Mouse (Mus musculus) cerebellum, adult 2 months (tissue): Measurements from ENCODE around the gene Clic6. TPM values are rescaled to one million over a fixed set of nuclear protein-coding genes. Genes with fewer than 3 reads are reported as not detected.

Experiments
- DNase-seq, 2 experiments: peaks; one replicate each; pipeline ENCODE4 v3.0.0; 2021
- H3K27ac ChIP-seq: fragments of 200-500 bp; 2 replicates; pipeline ENCODE4 v1.5.1; 2012; ENCODE audit warnings: low read length, control low read depth, inconsistent platforms; ENCODE audit not compliant: insufficient read depth
- H3K27me3 ChIP-seq: fragments of 200-500 bp; 2 replicates; pipeline ENCODE4 v1.6.1; 2012; ENCODE audit warnings: inconsistent platforms, mild to moderate bottlenecking, low read length, moderate library complexity; ENCODE audit not compliant: control insufficient read depth, insufficient read depth
- H3K4me1 ChIP-seq: fragments of 200-500 bp; 2 replicates; pipeline ENCODE4 v1.6.1; 2011; ENCODE audit warnings: low read length; ENCODE audit not compliant: control insufficient read depth, insufficient read depth
- H3K4me3 ChIP-seq: fragments of 200-500 bp; replicated peaks from 2 replicates; pipeline ENCODE3; 2011; ENCODE audit warnings: mild to moderate bottlenecking, low read depth, low read length, control low read depth; ENCODE audit not compliant: insufficient read depth
- CTCF ChIP-seq: fragments of 200-500 bp; IDR thresholded peaks from 2 replicates; pipeline ENCODE4 v1.5.1; 2011; ENCODE audit warnings: low read depth, mild to moderate bottlenecking, control low read depth, low read length, moderate library complexity, borderline replicate concordance; ENCODE audit not compliant: insufficient read depth
- POLR2A ChIP-seq: fragments of 200-500 bp; IDR thresholded peaks from 2 replicates; pipeline ENCODE4 v1.6.1; 2011; ENCODE audit warnings: low read length, control low read depth, borderline replicate concordance; ENCODE audit not compliant: insufficient read depth
- WGBS: fragments of 180-500 bp; shearing (Covaris S2); methylation state at CpG from one replicate; pipeline ENCODE4 v1.1.7; 2018; 5-methylcytosine and 5-hydroxymethylcytosine counted together
- polyA plus RNA-seq: library from polyadenylated mRNA; depleted of rRNA; stranded (reverse); fragments of >200 nt; gene quantifications from 2 replicates; pipeline ENCODE4 v1.2.3, GENCODE M21; 2012

Gene Clic6
- polyA plus RNA-seq, 1 experiment, result 7.9 TPM

GRCm38 (mm10) chr16:92475093-92475860 lies 10.3 kb upstream of the Clic6 start:
- no peak for DNase-seq
- TF ChIP-seq POLR2A, result no peak
- no peak for TF ChIP-seq CTCF
- no peak overlapping the region for H3K4me3 ChIP-seq
- H3K27me3 ChIP-seq, result no peaks in the 10 kb centered on the region
- no peak overlapping the region for H3K27ac ChIP-seq
- WGBS, result 61% methylated on average over 25 of the region's 25 CpGs
- no peaks in the 10 kb centered on the region for H3K4me1 ChIP-seq

DNA sequence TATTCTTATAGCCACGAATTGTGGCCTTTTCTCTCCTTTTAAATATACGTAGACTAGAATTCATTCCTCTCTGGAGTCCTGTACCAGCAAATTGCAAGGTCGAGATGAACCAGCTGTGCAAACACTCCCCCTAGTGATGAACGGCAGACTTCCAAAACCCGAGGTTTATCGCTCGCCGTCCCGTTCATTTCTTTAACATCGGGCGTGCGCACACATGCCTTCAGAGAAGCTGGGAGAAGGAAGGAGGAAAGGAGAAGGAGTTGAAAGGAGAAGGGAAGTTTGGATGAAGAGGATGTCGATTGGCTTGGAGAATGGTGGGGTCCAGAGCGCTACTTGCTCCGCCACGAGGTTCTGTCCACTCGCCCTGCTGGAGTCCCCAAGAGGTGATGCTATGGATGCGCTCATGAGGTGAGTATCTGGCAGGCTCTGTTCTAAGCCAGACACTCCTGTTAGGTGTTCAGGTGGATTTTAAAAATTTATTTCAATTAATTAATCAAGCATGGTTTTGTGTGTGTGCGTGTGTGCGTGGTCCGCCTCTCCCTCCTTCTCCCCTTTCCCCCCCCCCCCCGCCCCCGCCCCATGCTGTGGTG lies 6.9 kb upstream of the Clic6 start:
- Histone ChIP-seq H3K4me3 (no peak overlapping the region), H3K27me3 (no peaks in the 10 kb centered on the region), H3K27ac (no peak overlapping the region), H3K4me1 (no peaks in the 10 kb centered on the region)
- TF ChIP-seq POLR2A (no peak), CTCF (peak; percentile 40; the same call in 1 of the 2 replicates)
- peak; percentile 56 to 68 for DNase-seq
- 16% methylated on average over 23 of the region's 23 CpGs for WGBS

DNA sequence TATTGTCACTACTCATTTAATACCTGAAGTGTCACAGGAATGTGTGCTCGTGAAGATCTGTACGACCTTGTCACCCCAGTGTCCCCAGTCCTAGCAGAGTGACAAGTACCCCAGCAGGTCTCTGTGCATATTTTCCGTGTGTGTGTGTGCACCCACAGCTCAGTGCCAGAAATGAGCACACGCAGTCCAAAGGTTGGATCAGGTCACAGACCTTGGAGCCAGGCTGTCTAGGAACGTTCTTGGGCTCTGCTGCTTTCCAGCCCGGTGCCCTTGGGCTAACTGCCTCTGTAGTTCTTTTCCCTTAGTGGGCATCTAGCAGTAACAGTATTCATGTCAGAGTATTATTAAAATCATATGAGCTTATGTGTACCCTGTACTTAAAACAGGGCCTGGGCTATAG lies 1.6 kb downstream of the Clic6 start:
- no peak for TF ChIP-seq POLR2A
- TF ChIP-seq CTCF, result no peak
- H3K27me3 ChIP-seq, result no peaks in the 10 kb centered on the region
- no peaks in the 10 kb centered on the region for H3K4me1 ChIP-seq
- H3K4me3 ChIP-seq, result no peak overlapping the region
- no peak overlapping the region for H3K27ac ChIP-seq
- no peak for DNase-seq
- 79% methylated on average over 6 of the region's 6 CpGs for WGBS

- Histone ChIP-seq H3K27me3 (no peaks in the 10 kb centered on the region), H3K4me3 (no peak overlapping the region), H3K27ac (no peak overlapping the region), H3K4me1 (no peaks in the 10 kb centered on the region)
- 67% methylated on average over 4 of the region's 4 CpGs for WGBS
- TF ChIP-seq POLR2A (no peak), CTCF (peak; percentile 39; the same call in 1 of the 2 replicates)
- no peak for DNase-seq
Measured at GRCm38 (mm10) chr16:92487489-92487888, 2.0 kb downstream of the Clic6 start.

- Histone ChIP-seq H3K4me1 (no peaks in the 10 kb centered on the region), H3K4me3 (no peak overlapping the region), H3K27ac (no peak overlapping the region), H3K27me3 (no peaks in the 10 kb centered on the region)
- TF ChIP-seq CTCF (no peak), POLR2A (no peak)
- 89% methylated on average over 5 of the region's 5 CpGs for WGBS
- no peak for DNase-seq
Measured at GRCm38 (mm10) chr16:92488456-92488855, 2.9 kb downstream of the Clic6 start.

DNA sequence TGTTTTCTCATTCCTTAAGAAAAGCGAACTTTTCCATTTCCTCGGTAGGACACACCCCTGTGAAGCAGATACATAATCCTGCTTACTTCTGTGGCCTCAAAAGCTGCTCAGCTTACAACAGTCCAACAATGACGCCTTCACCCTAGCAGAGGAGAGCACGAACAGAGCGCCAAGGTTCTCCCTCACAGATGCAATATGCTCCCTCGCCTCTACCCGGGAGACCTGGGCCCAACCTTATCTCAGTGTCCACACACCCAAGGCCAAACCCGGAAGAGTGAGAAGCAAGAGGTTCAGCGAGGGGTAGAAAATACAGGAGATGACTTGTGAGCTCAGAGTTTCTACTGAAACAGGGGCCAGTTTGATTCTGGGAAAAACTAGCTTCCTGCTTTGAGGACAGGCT lies 3.8 kb downstream of the Clic6 start:
- Histone ChIP-seq H3K4me3 (no peak overlapping the region), H3K4me1 (no peaks in the 10 kb centered on the region), H3K27me3 (no peaks in the 10 kb centered on the region), H3K27ac (no peak overlapping the region)
- 83% methylated on average over 9 of the region's 9 CpGs for WGBS
- DNase-seq, result no peak
- TF ChIP-seq CTCF, result no peak
- TF ChIP-seq POLR2A, result no peak

DNA sequence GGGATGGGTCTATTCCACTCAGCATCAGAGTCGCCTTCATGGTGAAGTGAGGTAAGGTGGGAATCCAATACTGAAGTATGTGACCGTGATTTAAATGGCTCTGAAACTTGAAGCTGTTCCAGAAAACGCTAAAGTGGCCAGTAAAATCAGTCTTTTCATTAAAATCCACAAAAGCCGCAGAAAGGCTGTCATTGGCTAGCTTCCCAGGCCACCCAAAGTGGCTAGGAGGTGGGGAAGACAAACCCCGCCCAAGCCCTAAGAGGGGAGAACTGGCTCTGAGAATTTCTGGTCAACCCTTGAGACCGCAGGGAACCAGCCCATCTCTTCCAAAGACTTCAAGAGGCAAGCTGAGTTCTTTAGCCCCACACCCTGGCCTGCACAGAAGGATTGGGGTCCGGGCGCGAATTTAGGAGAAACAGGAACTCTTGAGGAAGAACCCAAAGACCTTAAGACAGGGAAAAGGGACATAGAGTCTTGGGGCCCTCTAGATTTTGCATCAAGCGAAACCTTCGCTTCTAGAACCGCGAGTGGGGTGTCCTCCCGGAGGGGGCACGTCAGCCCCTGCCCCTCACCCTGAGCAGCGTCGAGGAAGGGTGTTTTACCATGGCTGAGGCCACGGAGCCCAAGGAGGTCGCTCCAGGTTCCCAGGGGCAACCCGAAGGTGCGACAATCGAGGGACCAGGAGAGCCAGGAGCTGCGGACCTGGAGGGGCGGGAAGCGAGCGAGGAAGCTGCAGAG lies 12.5 kb downstream of the Clic6 start:
- Histone ChIP-seq H3K27ac (no peak overlapping the region), H3K27me3 (peaks cover 2% of the 10 kb centered on the region; the same call in 1 of the 2 replicates), H3K4me3 (no peak overlapping the region), H3K4me1 (no peaks in the 10 kb centered on the region)
- DNase-seq, result no peak
- TF ChIP-seq CTCF (no peak), POLR2A (no peak)
- WGBS, result 14% methylated on average over 26 of the region's 26 CpGs

DNA sequence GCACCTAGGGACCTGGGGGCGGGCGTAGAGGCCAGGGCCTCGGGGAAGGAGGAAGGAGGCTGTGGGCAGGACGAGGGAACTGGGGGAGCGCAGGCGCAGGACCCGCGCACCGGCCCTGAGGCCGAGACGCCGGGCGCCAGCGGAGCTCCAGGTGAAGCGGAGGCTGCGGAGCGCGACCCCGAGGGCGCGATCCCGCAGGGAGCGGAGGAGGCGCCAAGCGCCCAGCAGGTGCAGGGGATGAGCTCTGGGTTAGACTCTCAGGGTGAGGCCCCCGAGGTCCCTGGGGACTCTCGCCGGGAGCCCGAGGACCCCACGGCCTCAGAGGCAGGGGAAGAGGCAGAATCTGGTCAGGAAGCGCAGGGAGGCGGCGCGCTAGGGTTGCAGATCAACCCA lies 13.0 kb downstream of the Clic6 start:
- no peak for DNase-seq
- Histone ChIP-seq H3K27ac (no peak overlapping the region), H3K4me1 (no peaks in the 10 kb centered on the region), H3K4me3 (no peak overlapping the region), H3K27me3 (peaks cover 2% of the 10 kb centered on the region; the same call in 1 of the 2 replicates)
- TF ChIP-seq CTCF, result no peak
- TF ChIP-seq POLR2A, result no peak
- under 1% methylated on average over 34 of the region's 34 CpGs for WGBS
